Mouse (Mus musculus): Measurements from ENCODE around the gene Tubb5. TPM values are rescaled to one million over a fixed set of nuclear protein-coding genes. Genes with fewer than 3 reads are reported as not detected.
A peak's percentile ranks its signal among the peaks of the same experiment; 100 is the strongest.

The Tubb5 gene
- polyA plus RNA-seq (2014; fragmentation: Nextera tagmentation; extraction: Ambion mirVana) = 1,611 and 1,626 TPM in 2 replicates

DNA sequence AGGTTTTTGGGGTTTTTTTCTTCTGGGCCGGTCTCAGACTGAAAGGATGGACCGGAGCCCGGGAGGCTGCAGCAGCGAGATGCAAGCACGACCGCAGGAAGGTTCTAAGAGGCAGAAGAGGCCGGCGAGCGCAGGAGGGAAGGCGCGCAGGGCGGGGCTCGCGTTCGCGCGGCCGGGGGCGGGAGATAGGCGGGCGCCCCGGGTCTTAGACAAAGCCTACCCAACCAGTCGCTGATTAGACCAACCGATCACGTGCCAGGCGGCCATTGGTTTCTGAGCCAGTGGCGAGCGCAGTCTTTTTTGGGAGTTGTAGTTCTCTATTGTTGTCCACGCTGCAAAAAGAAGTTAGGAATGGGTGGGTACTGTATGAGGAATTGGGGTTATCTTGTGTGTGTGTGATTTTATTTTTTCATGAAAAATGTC is at the start of gene Tubb5:
TSS of gene Tubb5 (minus strand) at position 185 of the 423 bp plus-strand sequence.
- Histone ChIP-seq H3K4me3 (ENCODE audit: low read depth, low read length) (peak within 1 kb of the TSS; percentile 93), H3K9ac (replicated peaks; ENCODE audit: low read depth, low read length) (peak within 1 kb of the TSS; percentile 98), H3K27ac (ENCODE audit: low read depth, low read length) (peak within 1 kb of the TSS; percentile 97), H3K4me1 (ENCODE audit: control insufficient read depth, insufficient read depth, low read length) (peaks cover 37% of the 10 kb centered on the region), H3K9me3 (ENCODE audit: control insufficient read depth, low read length) (no peaks in the 10 kb centered on the region), H3K36me3 (ENCODE audit: control insufficient read depth, insufficient read depth, low read length) (peaks cover 34% of the 10 kb centered on the region), H3K4me2 (ENCODE audit: low read depth, low read length) (peak within 1 kb of the TSS; percentile 69), H3K27me3 (ENCODE audit: control insufficient read depth, insufficient read depth, low read length) (no peaks in the 10 kb centered on the region)
- WGBS = under 1% methylated on average over 29 of the region's 29 CpGs
- peak; percentile 75 for ATAC-seq (ENCODE audit: low read depth)

DNA sequence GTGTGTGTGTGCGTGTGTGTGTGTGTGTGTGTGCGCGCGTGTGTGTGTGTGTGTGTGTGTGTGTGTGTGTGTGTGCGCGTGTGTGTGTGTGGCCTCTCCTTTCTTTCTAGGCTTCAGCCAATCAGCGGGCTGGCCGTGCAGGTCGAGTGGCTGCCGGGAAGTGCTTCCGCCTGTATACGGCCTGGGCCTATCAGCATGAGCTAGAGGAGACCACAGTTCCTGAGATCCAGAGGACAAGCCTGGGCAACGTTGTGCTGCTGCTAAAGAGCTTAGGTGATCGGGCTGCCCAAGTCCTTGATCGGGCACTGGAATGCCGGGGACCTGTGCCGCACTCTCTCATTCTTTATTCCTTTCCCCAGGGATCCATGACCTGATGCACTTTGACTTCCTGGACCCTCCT is 49.6 kb upstream of the Tubb5 start:
- no peaks in the 10 kb centered on the region for H3K9me3 ChIP-seq (ENCODE audit: control insufficient read depth, low read length)
- no peaks in the 10 kb centered on the region for H3K27me3 ChIP-seq (ENCODE audit: control insufficient read depth, insufficient read depth, low read length)
- WGBS = 82% methylated on average over 14 of the region's 17 CpGs
- H3K27ac ChIP-seq (ENCODE audit: low read depth, low read length) = no peak overlapping the region
- no peak overlapping the region for H3K4me2 ChIP-seq (ENCODE audit: low read depth, low read length)
- H3K36me3 ChIP-seq (ENCODE audit: control insufficient read depth, insufficient read depth, low read length) = peaks cover 80% of the 10 kb centered on the region
- H3K9ac ChIP-seq (replicated peaks; ENCODE audit: low read depth, low read length) = no peak overlapping the region
- ATAC-seq (ENCODE audit: low read depth) = no peak
- no peaks in the 10 kb centered on the region for H3K4me1 ChIP-seq (ENCODE audit: control insufficient read depth, insufficient read depth, low read length)
- H3K4me3 ChIP-seq (ENCODE audit: low read depth, low read length) = no peak overlapping the region

- ATAC-seq (ENCODE audit: low read depth) = no peak
- Histone ChIP-seq H3K9me3 (ENCODE audit: control insufficient read depth, low read length) (no peaks in the 10 kb centered on the region), H3K4me2 (ENCODE audit: low read depth, low read length) (no peak overlapping the region), H3K27me3 (ENCODE audit: control insufficient read depth, insufficient read depth, low read length) (no peaks in the 10 kb centered on the region), H3K27ac (ENCODE audit: low read depth, low read length) (no peak overlapping the region), H3K9ac (replicated peaks; ENCODE audit: low read depth, low read length) (no peak overlapping the region), H3K4me3 (ENCODE audit: low read depth, low read length) (no peak overlapping the region), H3K4me1 (ENCODE audit: control insufficient read depth, insufficient read depth, low read length) (peaks cover 9% of the 10 kb centered on the region), H3K36me3 (ENCODE audit: control insufficient read depth, insufficient read depth, low read length) (peaks cover 61% of the 10 kb centered on the region)
- WGBS = 95% methylated on average over 14 of the region's 14 CpGs
Measured at GRCm38 (mm10) chr17:35883777-35884176, 45.7 kb upstream of the Tubb5 start.

- H3K27me3 ChIP-seq (ENCODE audit: control insufficient read depth, insufficient read depth, low read length) = no peaks in the 10 kb centered on the region
- no peak overlapping the region for H3K4me2 ChIP-seq (ENCODE audit: low read depth, low read length)
- H3K4me1 ChIP-seq (ENCODE audit: control insufficient read depth, insufficient read depth, low read length) = peaks cover 9% of the 10 kb centered on the region
- no peaks in the 10 kb centered on the region for H3K9me3 ChIP-seq (ENCODE audit: control insufficient read depth, low read length)
- 95% methylated on average over 17 of the region's 17 CpGs for WGBS
- peaks cover 52% of the 10 kb centered on the region for H3K36me3 ChIP-seq (ENCODE audit: control insufficient read depth, insufficient read depth, low read length)
- H3K9ac ChIP-seq (replicated peaks; ENCODE audit: low read depth, low read length) = no peak overlapping the region
- no peak overlapping the region for H3K27ac ChIP-seq (ENCODE audit: low read depth, low read length)
- ATAC-seq (ENCODE audit: low read depth) = no peak
- H3K4me3 ChIP-seq (ENCODE audit: low read depth, low read length) = no peak overlapping the region
Measured at GRCm38 (mm10) chr17:35882924-35883323, 44.8 kb upstream of the Tubb5 start.

GRCm38 (mm10) chr17:35879245-35880057 is 41.3 kb upstream of the Tubb5 start, which contains the start of gene Dhx16:
Gene Dhx16 (plus strand): TSS chr17:35879819.
- peak within 1 kb of the TSS; percentile 67 for H3K27ac ChIP-seq (ENCODE audit: low read depth, low read length)
- peak within 1 kb of the TSS; percentile 83 for H3K9ac ChIP-seq (replicated peaks; ENCODE audit: low read depth, low read length)
- peak within 1 kb of the TSS; percentile 57 for H3K4me2 ChIP-seq (ENCODE audit: low read depth, low read length)
- peaks cover 35% of the 10 kb centered on the region for H3K36me3 ChIP-seq (ENCODE audit: control insufficient read depth, insufficient read depth, low read length)
- peaks cover 9% of the 10 kb centered on the region for H3K4me1 ChIP-seq (ENCODE audit: control insufficient read depth, insufficient read depth, low read length)
- 6% methylated on average over 66 of the region's 66 CpGs for WGBS
- H3K4me3 ChIP-seq (ENCODE audit: low read depth, low read length) = peak within 1 kb of the TSS; percentile 94
- H3K27me3 ChIP-seq (ENCODE audit: control insufficient read depth, insufficient read depth, low read length) = no peaks in the 10 kb centered on the region
- no peaks in the 10 kb centered on the region for H3K9me3 ChIP-seq (ENCODE audit: control insufficient read depth, low read length)
- ATAC-seq (ENCODE audit: low read depth) = peak; percentile 93

- ATAC-seq (ENCODE audit: low read depth) = no peak
- H3K4me1 ChIP-seq (ENCODE audit: control insufficient read depth, insufficient read depth, low read length) = peaks cover 27% of the 10 kb centered on the region
- 93% methylated on average over 6 of the region's 6 CpGs for WGBS
- no peak overlapping the region for H3K27ac ChIP-seq (ENCODE audit: low read depth, low read length)
- H3K36me3 ChIP-seq (ENCODE audit: control insufficient read depth, insufficient read depth, low read length) = peaks cover 19% of the 10 kb centered on the region
- H3K9me3 ChIP-seq (ENCODE audit: control insufficient read depth, low read length) = no peaks in the 10 kb centered on the region
- H3K9ac ChIP-seq (replicated peaks; ENCODE audit: low read depth, low read length) = no peak overlapping the region
- no peaks in the 10 kb centered on the region for H3K27me3 ChIP-seq (ENCODE audit: control insufficient read depth, insufficient read depth, low read length)
- no peak overlapping the region for H3K4me3 ChIP-seq (ENCODE audit: low read depth, low read length)
- H3K4me2 ChIP-seq (ENCODE audit: low read depth, low read length) = no peak overlapping the region
Measured at GRCm38 (mm10) chr17:35874721-35875120, 36.6 kb upstream of the Tubb5 start.

- Histone ChIP-seq H3K27me3 (ENCODE audit: control insufficient read depth, insufficient read depth, low read length) (no peaks in the 10 kb centered on the region), H3K36me3 (ENCODE audit: control insufficient read depth, insufficient read depth, low read length) (peaks cover 19% of the 10 kb centered on the region), H3K27ac (ENCODE audit: low read depth, low read length) (0 out of 2 replicates have a peak overlapping the region, but pooled peaks have one; percentile 44), H3K9me3 (ENCODE audit: control insufficient read depth, low read length) (no peaks in the 10 kb centered on the region), H3K4me1 (ENCODE audit: control insufficient read depth, insufficient read depth, low read length) (peaks cover 31% of the 10 kb centered on the region), H3K4me2 (ENCODE audit: low read depth, low read length) (no peak overlapping the region; the same call in 1 of the 2 replicates), H3K4me3 (ENCODE audit: low read depth, low read length) (no peak overlapping the region), H3K9ac (replicated peaks; ENCODE audit: low read depth, low read length) (no peak overlapping the region)
- 32% methylated on average over 21 of the region's 21 CpGs for WGBS
- ATAC-seq (ENCODE audit: low read depth) = peak; percentile 45; the same call in 1 of the 2 replicates
Measured at GRCm38 (mm10) chr17:35873774-35874519, 35.8 kb upstream of the Tubb5 start.

DNA sequence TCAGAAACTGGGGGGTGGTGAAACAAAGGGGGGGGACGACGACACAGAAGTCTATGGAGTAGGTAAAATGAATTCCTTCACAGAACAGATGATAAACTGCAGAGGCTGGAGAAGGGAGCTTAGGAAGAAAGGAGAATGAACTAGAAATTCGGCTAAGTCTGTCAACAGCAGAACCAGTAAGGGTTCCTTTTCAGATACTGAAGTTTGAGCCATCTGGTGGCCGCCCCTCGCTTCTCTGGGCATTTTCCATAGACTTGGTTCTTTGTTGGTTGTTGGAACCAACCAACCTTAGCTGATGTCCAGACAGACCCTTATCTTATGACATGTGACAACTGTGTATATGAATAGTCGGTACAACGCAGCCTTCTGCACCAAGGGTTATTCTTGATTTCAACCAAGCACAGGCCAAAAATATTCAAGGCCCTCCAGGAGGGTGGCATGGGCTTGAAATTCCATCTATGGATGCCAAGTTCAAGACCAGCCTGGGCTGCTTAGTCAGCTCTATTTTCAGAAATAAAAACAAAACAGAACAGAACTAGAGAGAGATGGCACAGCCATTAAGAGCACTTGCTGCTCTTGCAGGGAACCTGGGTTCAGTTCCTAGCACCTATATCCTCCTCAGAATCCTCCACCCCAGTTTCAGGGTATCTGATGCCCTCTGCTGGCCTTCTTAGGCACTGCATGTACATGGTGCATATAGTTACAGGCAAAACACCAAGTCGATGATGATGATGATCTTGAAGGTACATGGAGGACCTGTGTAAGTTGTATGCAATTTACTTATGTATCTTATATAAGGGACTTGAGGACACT is 33.0 kb upstream of the Tubb5 start:
- 85% methylated on average over 8 of the region's 8 CpGs for WGBS
- Histone ChIP-seq H3K4me1 (ENCODE audit: control insufficient read depth, insufficient read depth, low read length) (peaks cover 44% of the 10 kb centered on the region), H3K9me3 (ENCODE audit: control insufficient read depth, low read length) (no peaks in the 10 kb centered on the region), H3K36me3 (ENCODE audit: control insufficient read depth, insufficient read depth, low read length) (peaks cover 16% of the 10 kb centered on the region), H3K27me3 (ENCODE audit: control insufficient read depth, insufficient read depth, low read length) (no peaks in the 10 kb centered on the region), H3K4me3 (ENCODE audit: low read depth, low read length) (peak overlapping the region; percentile 78; the same call in 1 of the 2 replicates), H3K4me2 (ENCODE audit: low read depth, low read length) (peak overlapping the region; percentile 94), H3K27ac (ENCODE audit: low read depth, low read length) (no peak overlapping the region), H3K9ac (replicated peaks; ENCODE audit: low read depth, low read length) (peak overlapping the region; percentile 63; the same call in 1 of the 2 replicates)
- ATAC-seq (ENCODE audit: low read depth) = no peak

Data from neural tube, embryonic 14.5 days (tissue).